Mouse (Mus musculus) ovary, postnatal 14 days (tissue): ENCODE data around the gene Rpf2.
A peak's percentile ranks its signal among the peaks of the same experiment; 100 is the strongest.

Experiments
- DNase-seq: peaks from one replicate; pipeline ENCODE4 v3.0.0; 2022; ENCODE audit warnings: low spot score

Rpf2 gene

GRCm38 (mm10) chr10:40246374-40247165 is at the start of gene Rpf2:
Gene Rpf2, minus strand, starts transcription at chr10:40247036.
- DNase-seq = peak; percentile 66

GRCm38 (mm10) chr10:40292640-40293039 is 45.8 kb upstream of the Rpf2 start:
- no peak for DNase-seq

GRCm38 (mm10) chr10:40286767-40287166 is 39.9 kb upstream of the Rpf2 start:
- DNase-seq = no peak

- DNase-seq = no peak
Observed at GRCm38 (mm10) chr10:40285571-40285970, 38.7 kb upstream of the Rpf2 start.

GRCm38 (mm10) chr10:40284997-40285396 is 38.2 kb upstream of the Rpf2 start:
- no peak for DNase-seq

GRCm38 (mm10) chr10:40284179-40284831 is 37.5 kb upstream of the Rpf2 start:
- no peak for DNase-seq

- DNase-seq = no peak
Observed at GRCm38 (mm10) chr10:40283636-40284035, 36.8 kb upstream of the Rpf2 start.

- no peak for DNase-seq
Observed at GRCm38 (mm10) chr10:40281565-40281964, 34.7 kb upstream of the Rpf2 start.

- DNase-seq = no peak
Observed at GRCm38 (mm10) chr10:40278317-40278716, 31.5 kb upstream of the Rpf2 start.

- no peak for DNase-seq
Observed at GRCm38 (mm10) chr10:40275991-40276390, 29.2 kb upstream of the Rpf2 start.

- no peak for DNase-seq
Observed at GRCm38 (mm10) chr10:40273938-40274337, 27.1 kb upstream of the Rpf2 start.

GRCm38 (mm10) chr10:40271216-40271615 is 24.4 kb upstream of the Rpf2 start:
- no peak for DNase-seq

- no peak for DNase-seq
Observed at GRCm38 (mm10) chr10:40264920-40265319, 18.1 kb upstream of the Rpf2 start.

- no peak for DNase-seq
Observed at GRCm38 (mm10) chr10:40263691-40264090, 16.9 kb upstream of the Rpf2 start.

GRCm38 (mm10) chr10:40262200-40262599 is 15.4 kb upstream of the Rpf2 start:
- DNase-seq = no peak

- no peak for DNase-seq
Observed at GRCm38 (mm10) chr10:40260305-40260704, 13.5 kb upstream of the Rpf2 start.

- DNase-seq = no peak
Observed at GRCm38 (mm10) chr10:40259542-40259941, 12.7 kb upstream of the Rpf2 start.

- DNase-seq = peak; percentile 22
Observed at GRCm38 (mm10) chr10:40258976-40259375, 12.1 kb upstream of the Rpf2 start.

- peak; percentile 68 for DNase-seq
Observed at GRCm38 (mm10) chr10:40258401-40258966, 11.6 kb upstream of the Rpf2 start.

GRCm38 (mm10) chr10:40257414-40258255 is 10.8 kb upstream of the Rpf2 start, which contains the start of gene Gtf3c6:
Gene Gtf3c6, minus strand, starts transcription at chr10:40258108.
- peak; percentile 93 for DNase-seq

- DNase-seq = peak; percentile 27
Observed at GRCm38 (mm10) chr10:40256716-40257115, 9.9 kb upstream of the Rpf2 start.

GRCm38 (mm10) chr10:40250969-40251368 is 4.1 kb upstream of the Rpf2 start:
- DNase-seq = no peak
